Mouse (Mus musculus): ENCODE data around the gene Lmna.

DNA sequence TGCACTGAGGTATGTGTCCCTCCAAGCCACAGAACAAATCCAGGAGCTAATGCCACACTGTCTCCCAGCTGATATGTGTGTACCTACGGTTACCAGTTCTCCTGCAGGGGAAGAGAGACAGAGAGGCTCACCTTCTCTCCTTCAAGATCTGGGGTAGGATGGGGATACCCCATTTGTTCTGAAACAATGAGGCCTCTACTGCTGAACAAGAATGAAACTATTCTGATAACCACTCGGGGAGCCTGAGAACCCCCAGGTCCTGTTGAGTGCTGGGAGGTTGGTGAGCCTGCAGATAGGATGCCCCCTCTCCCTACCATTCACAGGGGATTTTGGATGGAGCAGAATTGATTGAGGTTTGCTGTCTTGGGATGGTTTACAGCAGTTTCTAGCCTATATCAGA lies 10.3 kb upstream of the Lmna start:
- TF ChIP-seq CTCF (IDR thresholded peaks at IDR 0.05; ENCODE audit: extremely low read depth, insufficient read depth, insufficient read length, insufficient replicate concordance) (no peak), POLR2A (IDR thresholded peaks at IDR 0.05; ENCODE audit: low read depth, low read length) (no peak)
